Mouse (Mus musculus) forebrain, embryonic 12.5 days (tissue): ENCODE measurements around the gene Tmem140. TPM values are rescaled to one million over a fixed set of nuclear protein-coding genes. Genes with fewer than 3 reads are reported as not detected.

Experiments used
- ATAC-seq: fragments of 200-750 bp; cut with Nextera tagmentation; 2 replicates; pipeline ENCODE4 v1.8.0; 2017; ENCODE audit warnings: moderate TSS enrichment; ENCODE audit not compliant: low FRiP score
- H3K27ac ChIP-seq: fragments of 300-500 bp; sonication (generic); 2 replicates; pipeline ENCODE4 v1.5.1; 2016; ENCODE audit warnings: mild to moderate bottlenecking
- H3K27me3 ChIP-seq: fragments of 300-500 bp; sonication (generic); 2 replicates; pipeline ENCODE4 v1.6.1; 2016; ENCODE audit warnings: mild to moderate bottlenecking
- H3K36me3 ChIP-seq: fragments of 300-500 bp; sonication (generic); replicated peaks from 2 replicates; pipeline ENCODE4 v1.6.1; 2016; ENCODE audit warnings: mild to moderate bottlenecking
- H3K4me1 ChIP-seq: fragments of 300-500 bp; sonication (generic); 2 replicates; pipeline ENCODE4 v1.6.1; 2016
- H3K4me2 ChIP-seq: fragments of 300-500 bp; sonication (generic); 2 replicates; pipeline ENCODE4 v1.6.1; 2016; ENCODE audit warnings: mild to moderate bottlenecking, moderate library complexity
- H3K4me3 ChIP-seq: fragments of 300-500 bp; sonication (generic); replicated peaks from 2 replicates; pipeline ENCODE4 v1.5.1; 2016; ENCODE audit warnings: mild to moderate bottlenecking
- H3K9ac ChIP-seq: fragments of 300-500 bp; sonication (generic); 2 replicates; pipeline ENCODE4 v1.6.1; 2016; ENCODE audit warnings: mild to moderate bottlenecking
- H3K9me3 ChIP-seq: fragments of 300-500 bp; sonication (generic); 2 replicates; pipeline ENCODE4 v1.6.1; 2016
- WGBS: fragments of 180-500 bp; shearing (Covaris S2); methylation state at CpG from one replicate; pipeline ENCODE4 v1.1.7; 2016; 5-methylcytosine and 5-hydroxymethylcytosine counted together
- polyA plus RNA-seq: library from polyadenylated mRNA; unstranded; fragments of >200 nt; fragmentation: Nextera tagmentation; extraction: Ambion mirVana; gene quantifications from 2 replicates; pipeline ENCODE4 v1.2.1, GENCODE M21; 2016

The Tmem140 gene
- 1.5 and 1.8 TPM in 2 replicates for polyA plus RNA-seq

DNA sequence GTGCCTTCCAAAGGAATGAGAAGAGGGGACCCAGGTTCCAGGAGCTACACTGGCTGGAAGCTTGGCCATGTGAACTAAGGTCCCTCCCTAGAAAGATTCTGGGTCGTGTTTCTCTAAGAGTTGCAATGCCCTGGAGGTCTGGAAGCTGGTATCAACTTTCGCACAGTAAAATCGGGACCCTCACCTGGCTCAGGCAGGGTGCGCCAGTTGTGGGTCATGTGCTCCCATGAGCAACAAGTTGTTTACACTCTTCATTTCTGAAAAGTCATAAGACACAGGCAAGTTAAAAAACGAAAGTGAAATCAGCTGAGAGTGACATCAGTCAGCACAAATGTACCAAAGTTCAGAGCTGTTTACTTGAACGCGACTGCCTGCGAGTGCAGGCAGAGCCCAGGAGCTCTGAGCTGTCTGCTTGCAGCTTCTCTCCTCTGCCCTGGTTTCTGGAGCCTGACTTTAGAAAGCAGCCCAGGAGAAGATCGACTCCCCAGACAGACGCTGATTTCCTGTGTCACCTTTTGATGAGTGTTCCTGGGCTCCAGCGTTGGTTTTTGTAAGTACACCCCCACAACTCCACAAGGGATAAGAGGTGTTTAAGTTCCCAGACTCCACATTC is at the start of gene Tmem140:
TSS of gene Tmem140 (plus strand) at position 356 of the 613 bp plus-strand sequence.
- no peak for ATAC-seq
- 67% methylated on average over 11 of the region's 11 CpGs for WGBS
- H3K27me3 ChIP-seq = no peaks in the 10 kb centered on the region
- no peak within 1 kb of the TSS for H3K27ac ChIP-seq
- no peak within 1 kb of the TSS for H3K4me2 ChIP-seq
- no peak within 1 kb of the TSS for H3K9ac ChIP-seq
- no peaks in the 10 kb centered on the region for H3K36me3 ChIP-seq
- H3K4me1 ChIP-seq = no peaks in the 10 kb centered on the region
- no peaks in the 10 kb centered on the region for H3K9me3 ChIP-seq
- H3K4me3 ChIP-seq = no peak within 1 kb of the TSS

DNA sequence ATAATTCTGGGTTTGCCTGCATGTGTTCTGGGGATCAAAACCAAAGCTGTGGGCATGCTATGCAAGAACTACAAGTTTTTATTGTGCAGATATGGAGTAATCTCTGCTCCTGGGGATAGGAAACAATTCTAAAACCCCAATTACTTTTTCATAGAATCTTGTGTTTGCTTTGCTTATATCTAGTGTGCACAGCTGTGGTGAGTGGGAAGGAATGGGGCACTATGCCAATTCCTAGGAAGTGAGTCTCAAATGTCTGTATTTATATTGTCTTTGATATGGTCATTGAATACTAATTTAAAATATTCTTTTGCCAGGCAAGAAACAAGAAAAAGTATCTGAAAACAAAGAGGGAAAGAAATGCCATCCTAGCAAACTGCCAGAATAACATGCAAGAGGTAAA is 38.5 kb upstream of the Tmem140 start:
- H3K36me3 ChIP-seq = no peaks in the 10 kb centered on the region
- no peak for ATAC-seq
- H3K4me2 ChIP-seq = no peak overlapping the region
- H3K9me3 ChIP-seq = no peaks in the 10 kb centered on the region
- no peak overlapping the region for H3K9ac ChIP-seq
- H3K27me3 ChIP-seq = no peaks in the 10 kb centered on the region
- no peak overlapping the region for H3K27ac ChIP-seq
- no peaks in the 10 kb centered on the region for H3K4me1 ChIP-seq
- no peak overlapping the region for H3K4me3 ChIP-seq

DNA sequence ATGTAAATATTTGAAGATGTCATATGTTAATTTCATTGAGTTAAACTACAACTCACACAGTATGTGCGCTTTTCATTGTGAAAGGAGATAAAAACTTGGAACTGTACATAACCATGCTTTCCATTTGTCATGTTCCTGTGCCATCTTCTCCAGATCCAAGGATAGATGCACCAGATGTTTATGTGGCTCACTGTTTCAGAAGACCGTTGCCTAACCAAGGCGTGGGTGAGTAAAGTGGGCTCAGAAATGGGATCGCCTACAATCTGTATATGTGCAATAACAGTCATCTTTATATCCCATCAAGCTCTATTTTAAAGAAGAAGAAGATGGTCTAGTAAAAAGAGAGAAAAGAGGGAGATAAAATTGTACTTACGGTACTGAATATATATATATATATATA is 30.6 kb upstream of the Tmem140 start:
- WGBS = 93% methylated on average over 5 of the region's 5 CpGs
- no peaks in the 10 kb centered on the region for H3K4me1 ChIP-seq
- H3K27me3 ChIP-seq = no peaks in the 10 kb centered on the region
- ATAC-seq = no peak
- H3K27ac ChIP-seq = no peak overlapping the region
- no peaks in the 10 kb centered on the region for H3K36me3 ChIP-seq
- no peak overlapping the region for H3K4me2 ChIP-seq
- no peaks in the 10 kb centered on the region for H3K9me3 ChIP-seq
- no peak overlapping the region for H3K4me3 ChIP-seq
- H3K9ac ChIP-seq = no peak overlapping the region

DNA sequence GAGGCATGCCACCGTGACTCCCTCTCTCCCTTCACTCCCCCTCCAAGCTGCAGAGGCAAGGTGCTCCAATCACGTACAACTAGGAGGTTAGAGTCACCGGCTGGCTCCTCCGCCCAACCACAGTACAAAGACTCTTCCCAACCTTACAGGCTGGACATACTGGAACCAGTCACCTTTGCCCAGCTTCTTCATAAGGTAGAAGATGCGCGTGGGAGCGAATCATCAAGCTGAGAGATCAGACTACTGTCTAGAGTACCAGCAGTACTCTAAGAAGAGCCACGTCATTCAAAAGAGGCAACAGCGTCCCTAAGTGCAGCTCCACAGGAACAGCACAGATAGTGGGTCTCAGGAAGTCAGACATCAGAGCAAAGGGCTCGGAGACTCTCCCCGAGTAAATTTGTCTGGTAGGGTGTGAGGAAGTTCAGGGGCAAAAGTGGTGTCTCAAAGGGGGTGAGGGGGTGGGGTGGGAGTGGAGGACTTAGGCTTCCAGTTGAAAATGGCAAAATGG is 1.3 kb upstream of the Tmem140 start:
- ATAC-seq = no peak
- Histone ChIP-seq H3K9ac (no peak overlapping the region), H3K27me3 (no peaks in the 10 kb centered on the region), H3K4me1 (no peaks in the 10 kb centered on the region), H3K4me3 (no peak overlapping the region), H3K27ac (no peak overlapping the region), H3K9me3 (no peaks in the 10 kb centered on the region), H3K36me3 (no peaks in the 10 kb centered on the region), H3K4me2 (no peak overlapping the region)
- WGBS = 92% methylated on average over 11 of the region's 11 CpGs

DNA sequence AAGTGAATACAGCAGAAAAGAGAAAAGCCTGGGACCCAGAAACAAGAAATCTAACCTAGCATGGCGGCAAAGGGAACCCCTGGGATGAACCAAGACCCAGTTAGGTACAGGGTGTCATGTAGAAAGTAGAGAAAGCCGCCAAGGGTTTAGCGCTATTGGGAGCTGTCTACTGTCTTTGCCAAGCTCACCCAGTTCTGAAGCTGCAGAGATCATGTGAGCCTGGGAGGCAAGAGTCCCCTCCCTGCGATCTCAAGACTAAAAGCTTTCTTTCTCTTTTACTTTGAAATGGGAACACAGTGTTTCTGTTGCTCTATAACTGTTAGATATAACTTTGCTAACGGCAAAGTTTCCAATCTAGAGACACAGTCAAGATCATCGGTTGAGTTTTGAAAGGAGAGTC is 565 bp upstream of the Tmem140 start:
- Histone ChIP-seq H3K4me2 (no peak overlapping the region), H3K9me3 (no peaks in the 10 kb centered on the region), H3K4me3 (no peak overlapping the region), H3K4me1 (no peaks in the 10 kb centered on the region), H3K9ac (no peak overlapping the region), H3K27ac (no peak overlapping the region), H3K27me3 (no peaks in the 10 kb centered on the region), H3K36me3 (no peaks in the 10 kb centered on the region)
- 93% methylated on average over 6 of the region's 6 CpGs for WGBS
- ATAC-seq = no peak

DNA sequence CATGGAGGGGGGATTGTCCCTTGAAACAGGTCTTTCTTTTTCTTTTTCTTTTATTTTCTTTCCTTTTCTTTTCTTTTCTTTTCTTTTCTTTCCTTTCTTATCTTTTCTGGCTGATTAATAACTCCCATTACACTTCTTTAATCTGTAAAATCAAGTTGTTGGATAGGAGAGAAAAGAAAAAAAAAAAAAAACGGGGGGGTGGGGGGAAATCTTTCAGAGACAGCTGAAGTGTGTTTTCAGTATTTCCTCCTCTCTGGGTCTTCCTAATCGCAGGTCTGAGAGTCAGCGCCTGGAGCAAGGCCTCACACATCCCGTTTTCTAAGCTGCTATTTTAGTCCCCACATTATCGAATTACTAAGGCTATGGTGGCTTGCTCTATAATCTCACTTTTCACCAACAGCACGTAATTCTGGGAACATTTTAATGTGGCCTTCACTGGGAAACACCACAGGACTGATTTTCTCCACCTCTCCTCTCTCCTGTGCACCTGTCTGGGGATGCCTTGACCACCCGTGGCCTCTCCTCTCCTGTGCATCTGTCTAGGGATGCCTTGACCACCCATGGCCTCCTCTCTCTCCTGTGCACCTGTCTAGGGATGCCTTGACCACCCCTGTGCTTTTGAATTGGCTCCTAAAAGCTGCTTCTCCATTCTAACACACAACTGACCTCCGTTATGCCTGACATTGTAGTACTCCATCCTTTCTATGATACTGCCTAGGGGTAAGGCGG is 1.0 kb downstream of the Tmem140 start:
- H3K4me1 ChIP-seq = no peaks in the 10 kb centered on the region
- no peaks in the 10 kb centered on the region for H3K9me3 ChIP-seq
- ATAC-seq = no peak
- no peak overlapping the region for H3K27ac ChIP-seq
- no peaks in the 10 kb centered on the region for H3K27me3 ChIP-seq
- H3K9ac ChIP-seq = no peak overlapping the region
- 69% methylated on average over 9 of the region's 9 CpGs for WGBS
- H3K36me3 ChIP-seq = no peaks in the 10 kb centered on the region
- no peak overlapping the region for H3K4me2 ChIP-seq
- H3K4me3 ChIP-seq = no peak overlapping the region

DNA sequence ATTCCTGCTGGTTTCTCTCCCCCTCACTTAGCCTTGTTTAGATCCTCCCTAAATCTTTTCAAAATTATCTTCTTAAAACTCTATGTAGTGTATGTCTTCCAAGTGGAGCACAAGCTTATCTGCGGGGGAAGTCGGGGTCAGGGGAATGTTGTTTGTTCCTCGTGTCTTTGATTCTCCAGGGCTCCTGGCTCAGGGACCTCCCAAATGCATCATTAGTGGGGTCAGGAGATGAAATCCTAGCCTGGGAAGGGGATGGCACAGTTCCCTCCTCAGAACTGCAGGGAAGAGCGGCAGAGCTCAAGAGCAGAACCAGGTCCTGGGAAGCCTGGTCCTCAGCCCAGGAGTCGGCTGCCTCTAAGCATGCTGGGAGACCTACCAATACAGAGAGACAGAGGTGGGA is 2.3 kb downstream of the Tmem140 start:
- H3K9me3 ChIP-seq = no peaks in the 10 kb centered on the region
- ATAC-seq = no peak
- no peaks in the 10 kb centered on the region for H3K4me1 ChIP-seq
- no peak overlapping the region for H3K9ac ChIP-seq
- no peak overlapping the region for H3K4me2 ChIP-seq
- H3K27me3 ChIP-seq = no peaks in the 10 kb centered on the region
- WGBS = 85% methylated on average over 5 of the region's 5 CpGs
- no peaks in the 10 kb centered on the region for H3K36me3 ChIP-seq
- no peak overlapping the region for H3K4me3 ChIP-seq
- H3K27ac ChIP-seq = no peak overlapping the region

DNA sequence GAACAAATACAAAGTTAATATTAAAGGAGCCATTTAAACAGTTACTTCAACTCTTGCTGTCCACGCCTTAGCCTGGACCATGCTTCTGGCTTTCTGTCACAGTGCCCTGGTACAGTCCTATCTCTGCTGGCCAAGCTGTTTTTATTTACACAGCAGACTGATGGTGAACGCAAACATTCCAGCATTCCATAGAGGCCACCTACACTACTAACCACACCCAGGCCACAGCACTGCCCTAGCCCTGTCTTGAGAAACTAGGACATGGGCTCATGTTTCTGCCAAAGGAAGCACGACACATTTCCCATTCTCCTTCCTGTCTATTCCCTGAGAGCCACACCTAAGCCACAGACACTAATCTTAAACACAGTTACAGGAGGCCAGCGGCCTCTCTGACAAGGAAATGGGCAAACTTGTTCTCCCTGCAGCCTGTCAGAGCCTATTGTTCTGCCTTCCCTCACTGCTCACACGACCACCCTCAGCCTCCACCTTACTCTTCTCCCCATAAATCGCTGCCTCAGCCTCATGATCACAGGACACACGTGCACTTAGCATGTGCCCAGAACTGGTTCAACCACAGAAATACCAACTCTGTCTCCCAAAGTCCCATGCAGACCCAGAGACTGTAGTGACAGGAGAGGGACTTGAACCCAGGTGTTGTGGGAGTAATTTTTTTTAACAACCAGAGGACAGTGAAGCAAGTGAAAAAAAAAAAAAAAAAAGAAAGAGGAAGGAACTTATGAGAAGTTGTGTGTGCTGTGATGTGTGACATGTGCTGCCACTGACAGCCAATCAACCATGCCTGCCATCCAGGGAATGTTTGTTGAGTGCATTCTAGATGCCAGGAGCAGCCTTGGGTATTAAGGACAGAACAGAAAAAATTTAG is 3.0 kb downstream of the Tmem140 start:
- no peak overlapping the region for H3K4me3 ChIP-seq
- no peaks in the 10 kb centered on the region for H3K36me3 ChIP-seq
- 67% methylated on average over 7 of the region's 7 CpGs for WGBS
- H3K4me1 ChIP-seq = no peaks in the 10 kb centered on the region
- no peak overlapping the region for H3K4me2 ChIP-seq
- no peak overlapping the region for H3K27ac ChIP-seq
- no peaks in the 10 kb centered on the region for H3K9me3 ChIP-seq
- H3K27me3 ChIP-seq = no peaks in the 10 kb centered on the region
- no peak overlapping the region for H3K9ac ChIP-seq
- no peak for ATAC-seq

DNA sequence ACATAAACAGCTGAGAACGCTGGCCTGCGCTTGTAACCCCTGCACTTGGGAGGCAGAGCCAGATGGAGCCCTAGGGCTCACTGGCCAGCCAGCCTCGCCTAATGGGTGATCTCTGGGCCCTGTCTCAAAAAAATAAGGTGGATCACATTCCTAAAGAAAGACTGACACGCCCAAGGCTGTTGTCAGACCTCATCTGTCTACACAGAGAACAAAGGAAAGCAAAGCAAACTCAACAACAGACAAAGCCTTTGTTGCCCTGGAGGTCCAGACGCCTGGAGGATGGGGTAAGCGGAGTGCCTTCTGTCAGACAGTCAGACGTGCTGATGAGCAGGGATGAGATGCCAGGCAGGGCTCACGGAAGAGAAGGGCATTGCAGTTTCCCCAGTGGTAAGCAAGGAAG is 3.8 kb downstream of the Tmem140 start:
- ATAC-seq = no peak
- Histone ChIP-seq H3K27me3 (no peaks in the 10 kb centered on the region), H3K36me3 (no peaks in the 10 kb centered on the region), H3K4me3 (no peak overlapping the region), H3K4me2 (no peak overlapping the region), H3K9me3 (no peaks in the 10 kb centered on the region), H3K9ac (no peak overlapping the region), H3K4me1 (no peaks in the 10 kb centered on the region), H3K27ac (no peak overlapping the region)
- WGBS = 53% methylated on average over 8 of the region's 8 CpGs

DNA sequence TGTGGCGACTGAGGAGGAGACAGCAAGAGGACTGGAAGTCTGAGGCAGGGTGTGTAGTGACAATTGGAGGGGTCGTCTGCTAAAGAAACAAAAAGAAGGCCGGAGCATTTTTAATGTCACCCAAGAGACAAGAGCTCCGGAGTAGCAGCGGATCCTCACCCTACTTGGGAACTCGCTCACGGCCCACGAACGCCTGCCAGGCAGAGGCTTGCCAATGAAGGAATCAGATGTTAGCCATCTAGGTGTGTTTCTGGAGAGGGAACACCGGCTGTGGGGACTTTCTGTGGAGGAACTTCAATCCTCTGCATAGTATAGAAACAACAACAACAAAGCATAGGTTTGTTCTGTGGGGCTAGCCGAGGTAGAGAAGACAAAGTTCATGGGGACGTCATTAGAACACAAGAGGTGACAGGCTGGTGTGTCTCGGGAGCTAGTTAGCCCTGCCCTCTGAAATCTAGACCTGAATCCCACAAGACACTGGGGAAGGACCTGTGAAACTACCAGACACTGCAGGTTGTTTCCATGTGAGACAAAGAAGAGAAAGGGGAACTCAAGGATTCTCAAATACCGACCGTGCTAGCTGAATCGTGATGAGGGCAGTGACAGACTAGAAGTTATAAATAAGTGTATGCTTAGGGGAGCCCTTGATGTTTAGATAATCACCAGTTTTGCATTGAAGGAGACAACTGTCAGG is 4.5 kb downstream of the Tmem140 start:
- H3K9ac ChIP-seq = no peak overlapping the region
- no peak overlapping the region for H3K4me3 ChIP-seq
- no peaks in the 10 kb centered on the region for H3K36me3 ChIP-seq
- H3K27ac ChIP-seq = no peak overlapping the region
- no peak overlapping the region for H3K4me2 ChIP-seq
- WGBS = 81% methylated on average over 16 of the region's 16 CpGs
- H3K9me3 ChIP-seq = no peaks in the 10 kb centered on the region
- no peak for ATAC-seq
- no peaks in the 10 kb centered on the region for H3K4me1 ChIP-seq
- H3K27me3 ChIP-seq = no peaks in the 10 kb centered on the region

DNA sequence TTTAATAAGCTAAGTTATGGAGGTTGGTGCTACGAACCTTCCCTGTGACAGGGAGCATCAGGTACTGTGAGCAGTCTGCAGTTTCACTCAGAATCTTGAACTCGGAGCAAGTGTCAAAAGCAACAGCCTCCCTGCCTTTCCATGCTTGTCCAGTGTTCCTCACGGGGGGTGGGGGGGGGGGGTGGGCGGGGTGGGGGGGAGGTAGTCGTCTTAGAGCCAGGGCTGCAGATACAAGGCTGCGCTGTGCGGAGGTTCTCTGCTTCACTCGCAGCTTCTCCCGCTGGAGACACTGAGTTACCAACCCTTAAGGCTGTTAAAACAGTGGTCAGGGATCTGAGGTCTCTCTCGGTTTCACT is 5.0 kb downstream of the Tmem140 start:
- WGBS = 73% methylated on average over 10 of the region's 10 CpGs
- Histone ChIP-seq H3K4me1 (no peaks in the 10 kb centered on the region), H3K4me3 (no peak overlapping the region), H3K36me3 (no peaks in the 10 kb centered on the region), H3K9me3 (no peaks in the 10 kb centered on the region), H3K9ac (no peak overlapping the region), H3K27me3 (no peaks in the 10 kb centered on the region), H3K4me2 (no peak overlapping the region), H3K27ac (no peak overlapping the region)
- no peak for ATAC-seq
